Mouse (Mus musculus): Measurements from ENCODE around the gene Tmem120a.

Tmem120a gene

DNA sequence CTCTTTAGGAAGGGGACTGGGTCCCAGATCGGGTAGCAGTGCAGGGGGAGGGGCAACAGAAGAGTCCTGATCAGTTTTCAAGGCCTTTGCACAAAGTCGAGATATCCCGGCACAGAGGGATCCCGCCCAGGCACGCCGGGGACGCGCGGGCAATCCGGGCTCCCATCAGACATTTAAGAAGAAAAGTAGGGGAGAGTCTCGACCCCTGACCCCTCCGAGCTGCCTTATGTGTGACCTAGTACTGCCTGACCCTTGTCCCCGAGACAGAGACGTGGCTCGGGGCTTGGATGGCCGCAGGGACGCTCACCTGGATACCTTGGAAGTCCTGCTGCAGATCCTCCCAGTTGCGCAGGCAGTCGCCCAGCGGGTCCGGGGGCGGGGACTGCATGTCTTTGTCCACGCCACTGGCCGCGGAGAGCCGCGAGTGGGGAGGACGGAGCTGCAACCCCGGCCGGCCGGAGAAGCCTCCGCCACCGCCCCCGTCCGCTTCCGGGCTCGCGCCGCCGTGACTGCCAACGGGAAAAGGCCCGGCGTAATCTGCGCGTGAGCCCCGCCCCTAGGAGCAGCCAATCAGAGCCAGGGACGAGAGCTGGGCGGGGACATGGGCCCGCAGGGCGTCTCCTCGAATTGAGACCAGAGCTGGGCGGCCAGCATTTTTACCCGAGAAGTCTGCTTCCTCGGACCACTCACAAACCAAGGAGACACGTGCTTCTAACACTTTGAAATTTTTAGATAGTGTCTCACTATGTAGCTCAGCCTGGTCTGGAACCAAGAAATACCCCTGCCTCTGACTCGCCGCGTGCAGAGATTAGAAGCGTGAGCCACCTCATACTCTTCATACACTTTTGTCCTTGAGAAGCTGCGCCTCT lies at the start of gene Tmem120a:
TSS of gene Tmem120a (minus strand) at position 708 of the 869 bp plus-strand sequence.
- DNase-seq (ENCODE audit: low spot score in 2 of 2), result peak; percentile 93 to 96

DNA sequence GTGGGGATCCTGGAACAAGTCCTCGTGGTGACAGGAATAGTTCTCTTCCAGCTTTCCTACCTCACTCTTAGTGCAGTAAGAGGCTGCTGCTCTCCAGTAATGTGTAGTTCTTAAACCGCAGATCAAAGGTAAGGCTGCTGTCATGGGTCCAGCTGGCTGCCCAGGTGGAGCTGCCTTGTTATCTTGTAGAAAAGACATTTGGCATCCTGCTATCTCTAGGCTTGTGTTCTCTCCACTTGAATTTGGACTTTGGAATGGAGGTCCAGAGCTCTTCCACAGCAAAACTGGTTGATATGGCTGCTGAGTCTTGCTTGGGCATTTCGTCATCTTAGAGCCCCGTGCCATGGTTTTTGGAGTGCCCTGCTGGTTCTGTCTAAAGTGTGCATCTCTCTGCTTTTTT lies 38.7 kb upstream of the Tmem120a start:
- no peak for DNase-seq (ENCODE audit: low spot score in 2 of 2)

DNA sequence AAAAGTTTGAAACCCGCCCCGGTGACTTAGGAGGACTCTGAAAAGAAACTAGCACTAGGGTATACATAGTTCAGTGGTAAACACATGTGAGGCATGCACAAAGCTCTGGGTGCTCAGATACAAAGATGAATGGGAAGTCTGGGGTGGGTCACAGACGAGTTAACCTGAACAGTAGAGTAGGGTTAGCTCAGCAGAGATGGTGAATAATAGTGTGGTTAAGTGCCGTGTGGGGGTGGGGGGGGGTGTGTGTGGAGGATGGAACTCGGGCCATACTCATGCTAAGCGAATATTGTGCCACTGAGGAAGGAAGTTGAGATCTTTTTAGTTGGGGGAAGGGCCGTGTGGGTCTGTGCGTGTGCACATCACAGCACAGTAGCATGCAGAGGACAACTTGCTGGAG lies 36.1 kb upstream of the Tmem120a start:
- DNase-seq (ENCODE audit: low spot score in 2 of 2), result no peak

DNA sequence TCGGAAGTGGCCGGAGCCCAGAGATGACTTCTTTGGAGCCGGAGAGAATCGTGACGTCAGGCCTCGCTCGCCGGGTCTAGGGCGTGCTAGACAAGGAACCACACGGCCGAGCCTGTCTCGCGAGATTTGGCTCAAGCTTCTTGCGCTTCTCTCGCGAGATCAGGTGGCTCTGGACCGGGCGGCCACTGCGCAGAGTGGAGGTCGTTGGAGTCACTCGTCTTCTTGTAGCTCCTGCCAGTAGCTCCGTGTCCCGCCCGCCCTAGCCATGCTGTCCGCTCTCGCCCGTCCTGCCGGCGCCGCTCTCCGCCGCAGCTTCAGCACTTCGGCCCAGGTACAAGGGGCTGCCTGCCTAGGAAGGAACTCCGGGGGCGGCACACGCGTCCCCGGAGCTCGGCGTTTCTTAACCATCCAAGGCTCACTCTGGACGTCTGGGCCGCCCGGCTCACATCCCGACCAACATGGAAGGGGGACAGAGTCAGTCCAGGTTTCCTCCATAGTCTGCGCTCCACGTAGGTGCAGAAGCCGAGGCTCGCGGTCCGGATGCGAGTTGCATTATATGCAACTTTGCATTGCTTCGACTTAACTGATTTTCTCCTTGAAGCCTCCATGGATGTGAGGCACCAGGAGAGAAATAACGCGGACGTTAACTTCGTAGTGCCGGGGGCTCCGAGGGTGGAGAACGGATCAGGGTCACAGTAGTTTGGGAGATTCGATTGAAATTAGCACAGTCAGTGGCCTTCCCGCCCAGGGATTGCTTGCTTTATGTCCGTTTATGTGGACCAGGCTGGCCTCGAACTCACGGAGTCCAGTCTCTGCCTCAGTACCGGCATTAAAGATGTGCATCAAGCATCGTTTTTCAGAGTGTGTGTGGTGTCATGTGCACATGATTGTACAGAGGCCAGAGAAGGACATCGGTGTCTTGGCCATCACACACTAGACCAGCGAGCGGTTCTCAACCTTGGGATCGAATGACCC lies 34.5 kb upstream of the Tmem120a start, which contains the start of gene Mdh2:
TSS of gene Mdh2 (plus strand) at position 10 of the 975 bp plus-strand sequence.
- peak; percentile 99 to 100 for DNase-seq (ENCODE audit: low spot score in 2 of 2)

DNA sequence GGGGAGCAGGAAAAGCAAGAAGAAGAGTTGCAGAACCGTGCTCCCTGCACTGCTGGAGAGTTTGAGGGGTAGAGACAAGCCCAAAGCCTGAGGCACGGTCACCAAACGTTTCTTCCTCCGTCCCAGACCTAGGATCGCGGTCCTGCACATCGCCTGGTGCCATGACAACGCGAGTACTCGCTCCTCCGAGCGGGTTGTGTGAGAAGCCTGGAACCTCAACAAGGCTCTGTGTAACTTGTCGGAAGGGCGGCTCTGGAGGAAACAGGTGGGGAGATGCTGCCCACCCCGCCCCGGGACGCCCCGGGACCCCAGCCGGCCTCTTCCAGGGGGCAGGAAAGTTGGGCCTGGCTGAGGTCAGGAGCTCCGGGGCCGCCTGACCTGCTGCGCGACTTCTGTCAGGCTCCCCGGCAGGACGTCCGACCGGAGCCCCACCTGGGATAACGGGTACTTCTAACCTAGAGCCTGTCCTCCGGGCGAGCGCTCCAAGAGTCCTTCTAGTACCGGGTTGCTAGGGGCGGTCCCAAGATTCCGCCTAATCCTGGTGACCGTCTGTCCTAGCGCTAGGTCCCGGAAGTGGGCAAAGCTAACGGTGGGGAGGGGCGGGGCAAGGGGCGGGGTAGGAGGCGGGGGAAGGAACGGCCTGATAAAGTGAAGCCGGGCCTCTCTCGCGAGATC lies 33.7 kb upstream of the Tmem120a start, which contains the start of gene Styxl1:
TSS of gene Styxl1 (minus strand) at position 590 of the 675 bp plus-strand sequence.
- peak; percentile 34 to 50 for DNase-seq (ENCODE audit: low spot score in 2 of 2)

DNA sequence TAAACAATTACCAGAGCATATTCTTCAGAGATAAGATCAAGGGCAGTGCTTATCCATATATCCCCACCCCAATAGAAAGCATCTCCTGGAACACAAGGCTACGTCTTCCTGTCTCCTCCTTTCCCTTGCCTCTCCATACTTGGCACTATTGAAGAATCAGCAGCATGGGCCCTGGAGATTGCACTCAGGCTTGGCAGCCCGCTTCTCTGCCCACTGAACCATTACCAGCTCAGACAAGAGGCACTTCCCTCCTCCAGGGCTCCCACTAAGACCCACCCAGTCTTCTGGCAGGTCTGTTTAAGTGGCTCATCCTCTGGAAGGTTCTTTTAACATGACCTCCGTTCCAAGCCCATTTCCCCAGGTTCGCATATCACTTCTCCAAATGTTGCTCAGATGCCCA lies 32.3 kb upstream of the Tmem120a start:
- DNase-seq (ENCODE audit: low spot score in 2 of 2), result no peak

DNA sequence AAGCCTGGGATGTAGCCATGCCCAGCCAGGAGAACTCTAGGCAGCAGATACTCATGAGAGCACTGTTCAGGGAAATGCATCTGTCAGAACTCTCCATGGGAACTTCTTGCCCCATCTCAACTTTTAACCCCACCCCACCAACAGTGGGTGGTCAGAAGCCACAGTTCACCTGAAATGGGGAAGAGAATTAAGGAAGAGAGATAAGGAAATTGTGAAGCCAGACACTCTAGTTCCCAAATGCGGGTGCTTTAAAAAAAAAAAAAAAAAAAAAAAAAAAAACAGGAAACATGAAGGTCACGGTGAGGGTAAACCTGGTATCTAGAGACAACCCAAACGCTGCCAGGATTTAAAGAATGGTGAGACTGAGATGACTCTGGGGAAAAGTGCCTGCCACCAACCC lies 28.3 kb upstream of the Tmem120a start:
- DNase-seq (ENCODE audit: low spot score in 2 of 2), result no peak

DNA sequence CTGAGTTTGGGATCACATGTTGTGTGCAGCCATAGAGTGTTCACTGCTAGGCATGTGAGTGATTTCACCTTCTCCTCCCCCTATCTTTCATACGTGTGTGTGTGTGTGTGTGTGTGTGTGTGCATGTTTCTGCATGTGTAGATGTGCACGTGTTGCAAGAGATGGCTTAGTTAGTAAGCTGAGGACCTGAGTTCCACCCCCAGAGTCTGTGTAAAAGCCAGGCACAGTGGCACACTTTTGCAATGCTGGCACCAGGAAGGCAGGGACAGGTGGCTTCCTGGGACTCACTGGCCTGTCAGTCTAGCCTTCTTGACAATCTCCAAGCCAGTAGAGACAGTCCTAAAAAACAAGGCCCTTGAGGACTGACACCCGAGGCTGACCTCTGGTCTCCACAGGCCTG lies 20.7 kb upstream of the Tmem120a start:
- no peak for DNase-seq (ENCODE audit: low spot score in 2 of 2)

DNA sequence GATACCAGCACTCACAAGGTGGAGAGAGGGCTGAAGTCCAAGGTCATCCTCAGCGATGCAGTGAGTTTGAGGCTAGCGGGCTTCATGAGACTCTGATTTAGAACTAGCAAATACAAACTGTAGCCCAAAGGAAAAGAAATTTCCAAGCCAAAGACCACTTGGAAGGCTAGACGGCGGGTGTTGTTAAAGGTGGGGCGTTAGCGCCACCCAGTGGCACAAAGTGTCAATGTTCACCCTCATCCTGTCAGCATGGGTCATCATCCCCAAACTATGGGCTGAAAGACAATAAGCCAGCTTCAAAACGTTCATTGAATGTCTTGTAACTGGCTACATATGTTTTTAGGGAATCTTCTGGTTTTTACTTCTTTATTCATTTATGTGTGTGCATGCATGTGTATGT lies 19.3 kb upstream of the Tmem120a start:
- peak; percentile 79 to 82 for DNase-seq (ENCODE audit: low spot score in 2 of 2)

DNA sequence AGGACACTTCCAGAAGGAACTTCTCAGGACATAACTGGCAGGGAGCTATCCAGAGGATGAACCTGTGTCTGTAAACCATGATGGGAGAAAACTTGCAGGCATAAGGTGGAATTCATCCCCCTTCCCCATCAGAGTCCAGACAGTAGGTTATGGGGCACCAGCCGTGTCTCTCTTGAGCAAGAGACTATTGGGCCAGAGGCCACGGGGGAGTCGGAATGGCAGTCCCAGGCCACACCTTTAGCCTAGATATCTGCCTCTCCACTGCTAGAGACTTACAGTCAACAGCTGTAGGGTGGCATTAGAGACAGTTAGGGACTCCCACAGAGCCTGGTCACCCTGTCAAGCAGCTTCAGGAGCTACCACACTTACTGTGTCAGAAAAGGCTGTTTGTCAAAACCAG lies 17.6 kb upstream of the Tmem120a start:
- DNase-seq (ENCODE audit: low spot score in 2 of 2), result no peak

DNA sequence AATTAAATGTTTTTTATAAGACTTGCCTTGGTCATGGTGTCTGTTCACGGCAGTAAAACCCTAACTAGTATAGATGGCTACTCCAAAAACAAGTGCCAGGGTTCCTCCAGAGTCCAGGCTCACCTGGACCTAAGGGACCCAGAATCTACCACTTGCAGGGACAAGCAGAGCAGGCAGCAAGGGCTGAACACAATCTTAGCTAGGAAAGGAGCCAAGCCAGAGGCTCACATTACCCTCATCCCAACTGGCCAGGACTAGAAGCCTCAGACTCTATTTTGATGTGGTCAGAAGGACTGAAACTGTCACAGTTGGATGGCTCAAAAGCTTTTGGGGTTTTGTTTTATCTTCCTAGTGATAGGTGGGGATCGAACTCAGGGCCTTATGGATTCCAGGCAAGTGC lies 7.3 kb upstream of the Tmem120a start:
- DNase-seq (ENCODE audit: low spot score in 2 of 2), result no peak

DNA sequence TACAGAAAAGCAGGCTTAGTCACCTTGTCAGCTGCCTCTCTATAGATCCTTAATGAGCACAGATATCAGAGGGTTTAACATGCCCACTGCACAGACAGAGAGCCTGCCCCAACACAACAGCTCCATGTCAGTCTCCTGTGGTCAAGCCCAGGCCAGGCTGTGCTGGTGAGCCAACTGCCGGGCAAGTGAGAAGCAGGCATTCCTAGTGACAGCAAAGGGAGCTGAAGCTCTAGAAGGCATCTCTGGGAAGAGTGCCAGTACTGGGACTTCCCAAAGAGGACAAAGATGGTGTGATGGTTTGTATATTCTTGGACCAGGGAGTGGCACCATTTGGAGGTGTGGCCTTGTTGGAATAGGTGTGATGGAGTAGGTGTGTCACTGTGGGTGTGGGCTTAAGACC lies 6.8 kb upstream of the Tmem120a start:
- no peak for DNase-seq (ENCODE audit: low spot score in 2 of 2)

DNA sequence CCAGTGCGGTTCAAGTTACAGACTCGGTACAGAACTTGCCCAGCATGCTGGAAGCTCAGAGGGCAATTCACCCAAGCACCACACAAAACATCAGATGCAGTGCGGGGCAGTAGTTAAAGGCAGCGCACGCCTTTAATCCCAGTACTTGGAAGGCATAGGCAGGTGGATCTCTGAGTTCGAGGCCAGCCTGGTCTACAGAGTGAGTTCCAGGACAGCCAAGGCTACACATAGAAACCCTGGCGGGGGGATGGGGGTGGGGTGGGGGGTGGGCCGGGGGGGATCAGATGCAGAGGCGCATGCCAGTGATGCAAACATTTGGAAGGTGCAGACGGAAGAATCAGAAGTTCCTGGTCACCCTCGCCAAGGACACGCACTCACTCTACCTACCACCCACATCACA lies 494 bp upstream of the Tmem120a start:
- DNase-seq (ENCODE audit: low spot score in 2 of 2), result no peak

DNA sequence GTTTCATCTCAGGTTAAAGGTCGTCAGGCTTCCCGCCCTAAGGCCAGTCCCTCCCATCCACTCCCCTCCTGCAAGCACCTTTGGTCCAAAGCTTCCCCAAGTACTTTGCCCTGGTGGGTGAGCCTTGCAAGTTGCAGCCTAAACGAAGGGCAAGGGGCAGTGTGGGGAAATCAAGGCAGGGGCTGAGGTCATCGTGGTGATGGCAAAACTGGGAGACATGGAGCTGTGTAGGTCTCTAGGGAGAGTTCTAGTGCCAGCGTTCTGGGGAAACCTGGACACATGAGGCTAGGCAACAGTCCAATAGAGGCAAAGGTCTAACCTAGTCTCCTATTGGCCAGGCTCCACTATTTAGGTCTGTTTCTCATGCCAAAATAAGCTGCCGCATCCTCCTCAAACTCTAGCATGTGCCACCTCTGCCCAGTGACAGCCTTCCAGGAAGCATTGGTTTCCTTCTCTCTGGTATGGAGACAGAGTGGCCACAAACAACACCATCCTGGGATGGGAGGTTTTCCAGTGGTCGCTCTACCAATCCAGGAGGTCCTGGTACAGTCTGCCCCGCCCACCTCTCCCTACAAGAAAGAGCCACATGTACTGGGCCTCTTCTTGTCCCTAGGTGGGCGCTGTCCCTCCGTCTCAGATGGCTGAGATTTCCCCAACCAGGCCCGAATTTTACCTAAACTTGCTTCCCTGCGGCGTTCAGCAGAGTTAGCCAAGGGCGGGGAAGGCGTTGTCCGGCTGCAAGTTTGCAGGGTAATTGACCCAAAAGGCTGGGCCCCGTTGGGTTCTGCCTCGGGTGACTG lies 1.1 kb downstream of the Tmem120a start:
- peak; percentile 14 to 26 for DNase-seq (ENCODE audit: low spot score in 2 of 2)

DNA sequence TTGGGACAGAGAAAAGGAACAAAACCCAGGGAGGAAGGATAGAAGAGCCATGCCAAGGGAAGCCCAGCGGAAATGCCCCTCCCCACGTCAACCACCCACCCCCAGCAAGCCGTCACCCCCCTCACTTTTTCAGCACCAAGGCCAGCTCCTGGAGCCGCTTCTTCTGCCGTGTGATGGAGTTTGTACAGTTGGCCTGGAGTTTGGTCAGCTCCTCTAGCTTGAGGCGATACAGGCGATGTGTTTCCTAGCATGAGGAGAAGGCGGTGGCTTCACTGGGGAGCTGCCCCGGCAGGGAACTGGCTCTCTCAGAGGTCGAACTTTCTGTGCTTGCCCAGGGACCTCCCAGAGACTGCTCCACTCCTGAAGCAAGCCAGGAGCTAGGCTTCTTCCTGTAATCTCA lies 2.1 kb downstream of the Tmem120a start:
- DNase-seq (ENCODE audit: low spot score in 2 of 2), result no peak

DNA sequence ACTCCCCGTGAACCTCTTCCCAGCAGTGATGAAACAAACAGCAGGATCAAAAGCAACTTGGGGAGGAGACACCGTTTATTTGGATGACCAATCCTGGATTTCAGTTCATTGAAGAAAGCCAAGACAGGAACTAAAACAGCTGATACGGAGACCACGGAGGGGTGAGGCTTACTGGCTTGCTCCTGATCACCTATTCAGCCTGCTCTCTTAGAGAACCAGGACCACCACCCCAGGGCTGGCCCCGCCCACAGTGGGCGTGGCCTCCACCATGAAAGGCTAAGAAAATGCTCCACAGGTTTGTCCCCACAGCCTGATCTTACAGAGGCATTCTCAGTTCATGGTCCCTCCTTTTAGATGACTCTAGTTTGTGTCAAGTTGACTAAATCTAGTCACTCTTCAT lies 6.0 kb downstream of the Tmem120a start:
- DNase-seq (ENCODE audit: low spot score in 2 of 2), result no peak

DNA sequence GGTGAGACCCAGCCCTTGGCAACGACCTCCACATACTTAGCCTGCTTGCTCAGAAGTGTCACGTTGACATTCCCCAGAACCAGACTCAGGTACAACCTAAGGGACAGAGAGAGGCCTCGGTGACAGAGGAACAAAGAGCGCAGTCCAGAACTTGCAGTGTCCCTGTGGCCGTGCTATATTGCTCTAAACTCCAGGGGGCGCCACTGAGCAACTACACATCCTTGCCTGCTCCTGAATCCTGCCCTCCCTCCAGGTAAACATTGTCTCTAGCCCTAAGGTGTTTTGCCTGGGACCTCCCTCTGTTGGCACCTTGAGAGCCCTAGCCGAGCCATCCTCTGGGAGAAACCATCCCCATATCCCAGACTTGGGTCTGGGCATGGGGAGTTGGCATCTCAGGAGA lies 7.1 kb downstream of the Tmem120a start:
- DNase-seq (ENCODE audit: low spot score in 2 of 2), result no peak

DNA sequence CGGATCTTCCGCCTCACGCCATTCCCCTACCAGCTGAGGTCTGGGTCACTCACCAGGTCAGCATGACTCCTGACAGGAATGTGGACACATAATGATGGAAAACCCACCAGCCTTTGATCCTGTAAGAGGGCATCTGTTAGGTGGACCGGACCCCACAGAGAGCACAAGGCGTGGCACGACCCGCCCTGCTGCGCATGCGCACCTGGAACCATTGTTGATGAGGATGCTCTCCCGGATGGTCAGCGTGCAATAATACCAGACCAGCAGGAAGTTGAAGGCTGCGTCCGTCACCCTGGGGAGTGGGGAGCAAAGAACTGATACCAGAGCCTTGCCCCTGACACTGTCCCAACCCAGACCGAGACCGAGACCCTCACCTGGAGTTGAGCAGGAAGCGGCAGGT lies 7.7 kb downstream of the Tmem120a start:
- no peak for DNase-seq (ENCODE audit: low spot score in 2 of 2)

DNA sequence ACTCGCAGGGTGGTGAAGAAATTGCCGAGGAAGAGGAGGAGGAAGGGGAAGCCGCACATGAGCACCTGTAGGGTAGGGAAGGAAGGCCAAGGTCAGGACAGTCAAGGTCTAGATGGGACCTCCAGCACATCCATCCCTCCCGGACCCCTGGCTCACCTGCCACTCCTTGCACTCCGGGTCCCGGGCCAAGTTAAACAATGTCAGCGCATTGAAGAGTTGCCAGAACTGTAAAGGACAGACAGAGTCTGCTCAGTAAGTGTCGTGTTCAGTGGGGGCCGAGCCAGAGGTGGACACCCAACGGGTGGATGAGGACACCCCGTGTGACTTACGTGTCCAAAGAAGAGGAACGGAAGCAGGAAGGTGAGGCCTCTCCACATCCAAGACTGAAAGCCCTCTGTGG lies 8.5 kb downstream of the Tmem120a start:
- DNase-seq (ENCODE audit: low spot score in 2 of 2), result no peak

DNA sequence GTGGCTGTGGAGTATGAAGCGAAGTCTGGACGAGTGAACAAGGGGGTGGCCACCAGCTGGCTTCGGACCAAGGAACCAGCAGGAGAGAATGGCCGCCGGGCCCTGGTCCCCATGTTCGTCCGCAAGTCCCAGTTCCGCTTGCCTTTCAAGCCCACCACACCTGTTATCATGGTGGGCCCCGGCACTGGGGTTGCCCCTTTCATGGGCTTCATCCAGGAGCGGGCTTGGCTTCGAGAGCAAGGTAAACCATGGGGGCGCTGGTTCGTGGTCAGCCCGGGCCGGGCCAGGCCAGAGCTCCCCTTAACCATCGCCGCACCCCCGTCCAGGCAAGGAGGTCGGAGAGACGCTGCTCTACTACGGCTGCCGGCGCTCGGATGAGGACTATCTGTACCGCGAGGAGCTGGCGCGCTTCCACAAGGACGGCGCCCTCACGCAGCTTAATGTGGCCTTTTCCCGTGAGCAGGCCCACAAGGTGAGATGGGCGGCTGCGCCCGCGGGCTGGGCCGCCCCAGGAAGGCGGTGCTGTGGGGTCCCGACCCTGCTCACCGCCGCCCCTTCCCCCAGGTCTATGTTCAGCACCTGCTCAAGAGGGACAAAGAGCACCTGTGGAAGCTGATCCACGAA lies 10.1 kb downstream of the Tmem120a start:
- DNase-seq (ENCODE audit: low spot score in 2 of 2), result no peak

DNA sequence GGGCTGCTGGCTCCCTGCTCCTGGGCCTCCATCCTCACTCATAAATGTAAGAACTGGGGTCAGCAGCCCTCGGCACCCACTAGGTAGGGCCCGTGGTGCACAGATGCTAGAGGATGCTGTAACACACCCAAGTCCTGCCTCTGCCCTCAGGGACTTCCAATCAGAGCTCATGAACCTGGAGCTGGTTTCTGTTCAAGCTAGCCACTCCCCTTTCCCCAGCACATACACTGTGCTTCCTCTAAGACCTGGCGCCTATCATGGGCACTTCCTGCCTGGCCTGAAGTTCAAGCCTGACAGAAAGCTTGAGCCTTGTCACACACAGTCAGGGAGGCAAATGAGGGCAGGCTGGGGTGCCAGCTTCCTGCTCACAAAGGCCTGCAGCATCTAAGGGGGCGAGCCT lies 11.2 kb downstream of the Tmem120a start:
- DNase-seq (ENCODE audit: low spot score in 2 of 2), result no peak

Measured in right cerebral cortex, adult 2 months (tissue).